Mouse (Mus musculus): ENCODE data around the gene Prss43.

DNA sequence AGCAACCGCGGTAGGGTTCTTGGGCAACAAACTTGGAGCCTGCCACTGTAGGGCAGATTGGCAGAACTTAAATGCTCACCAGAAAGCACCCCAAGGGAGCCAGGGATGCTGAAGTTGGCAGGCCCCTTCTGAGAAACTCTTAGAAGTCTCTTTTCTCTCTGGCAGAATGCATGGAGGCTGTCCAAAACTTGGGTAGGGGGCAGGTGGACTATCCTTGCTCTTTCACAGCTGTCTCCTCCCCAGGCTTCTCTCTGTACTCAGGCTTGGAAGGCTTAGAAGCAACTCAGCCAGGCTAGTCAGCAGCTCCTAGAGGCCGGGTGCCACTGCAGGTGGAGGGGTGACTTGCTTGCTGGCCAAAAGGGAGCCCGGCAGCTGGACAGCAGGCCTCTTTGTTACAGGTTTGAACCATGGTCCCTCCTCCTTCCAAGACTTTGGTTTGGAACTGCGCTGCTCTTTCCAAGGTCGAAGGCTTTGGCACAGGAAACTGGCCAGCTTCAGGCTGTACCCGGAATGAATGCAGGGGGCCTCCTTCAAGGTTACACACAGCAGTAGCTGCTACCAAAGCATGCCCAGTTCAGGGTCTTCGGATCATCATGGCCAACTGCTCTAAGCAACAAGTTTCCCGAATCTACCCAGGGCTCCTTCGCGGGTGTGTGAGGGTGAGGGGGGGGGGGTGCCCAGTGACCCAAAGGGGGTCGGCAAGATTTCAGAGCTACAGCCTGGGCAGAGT is 52.9 kb downstream of the Prss43 start, which contains the start of gene Als2cl:
- TF ChIP-seq CTCF (IDR thresholded peaks at IDR 0.05; ENCODE audit: low read depth) (no peak), EP300 (IDR thresholded peaks at IDR 0.05; ENCODE audit: low read depth) (no peak)

All from heart, postnatal 0 days (tissue).